Mouse (Mus musculus) embryonic facial prominence, embryonic 15.5 days (tissue): ENCODE data around the gene Tufm. TPM values are rescaled to one million over a fixed set of nuclear protein-coding genes. Genes with fewer than 3 reads are reported as not detected.

Source experiments
- ATAC-seq: fragments of 200-750 bp; cut with Nextera tagmentation; 2 replicates; pipeline ENCODE4 v1.8.0; 2017; ENCODE audit warnings: low read depth, moderate TSS enrichment; ENCODE audit not compliant: insufficient number of reproducible peaks, low FRiP score, low TSS enrichment
- H3K27ac ChIP-seq: fragments of 300-500 bp; sonication (generic); replicated peaks from 2 replicates; pipeline ENCODE4 v1.5.1; 2015; ENCODE audit warnings: mild to moderate bottlenecking, inconsistent platforms
- H3K27me3 ChIP-seq: fragments of 300-500 bp; sonication (generic); 2 replicates; pipeline ENCODE4 v1.6.1; 2015; ENCODE audit warnings: inconsistent platforms
- H3K36me3 ChIP-seq: fragments of 300-500 bp; sonication (generic); 2 replicates; pipeline ENCODE4 v1.6.1; 2015; ENCODE audit warnings: mild to moderate bottlenecking, inconsistent platforms
- H3K4me1 ChIP-seq: fragments of 300-500 bp; sonication (generic); 2 replicates; pipeline ENCODE4 v1.6.1; 2015; ENCODE audit warnings: inconsistent platforms
- H3K4me2 ChIP-seq: fragments of 300-500 bp; sonication (generic); replicated peaks from 2 replicates; pipeline ENCODE4 v1.6.1; 2015; ENCODE audit warnings: mild to moderate bottlenecking, inconsistent platforms
- H3K4me3 ChIP-seq: fragments of 300-500 bp; sonication (generic); replicated peaks from 2 replicates; pipeline ENCODE4 v1.5.1; 2015; ENCODE audit warnings: mild to moderate bottlenecking, inconsistent platforms
- H3K9ac ChIP-seq: fragments of 300-500 bp; sonication (generic); 2 replicates; pipeline ENCODE4 v1.6.1; 2015; ENCODE audit warnings: inconsistent platforms
- H3K9me3 ChIP-seq: fragments of 300-500 bp; sonication (generic); replicated peaks from 2 replicates; pipeline ENCODE4 v1.6.1; 2016; ENCODE audit warnings: inconsistent platforms
- WGBS: fragments of 180-500 bp; shearing (Covaris S2); methylation state at CpG from one replicate; pipeline ENCODE4 v1.1.7; 2015; 5-methylcytosine and 5-hydroxymethylcytosine counted together
- polyA plus RNA-seq: library from polyadenylated mRNA; unstranded; fragments of >200 nt; fragmentation: Nextera tagmentation; extraction: Ambion mirVana; gene quantifications from 2 replicates; pipeline ENCODE4 v1.2.1, GENCODE M21; 2015

Tufm gene
- polyA plus RNA-seq, 1 experiment from 2014 or later, result 129 TPM

DNA sequence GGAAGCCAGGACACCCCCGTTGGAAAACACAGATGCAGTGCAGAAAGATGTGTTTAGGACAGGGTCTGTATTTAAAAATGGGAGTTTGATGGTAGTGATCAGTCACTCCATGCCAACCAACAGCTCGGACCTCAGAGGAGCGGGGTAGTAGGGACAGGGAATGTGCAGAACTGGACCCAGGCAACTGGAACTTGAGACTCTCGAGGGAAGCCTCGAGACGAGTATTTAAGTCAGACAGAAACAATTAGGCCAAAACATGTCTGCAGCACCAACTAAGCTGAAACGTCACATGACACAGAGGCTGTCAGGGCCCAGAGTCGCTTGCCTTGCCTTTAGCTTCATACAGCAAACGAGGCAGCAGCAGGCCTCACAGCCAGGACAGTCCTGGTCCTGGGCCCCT is 21.0 kb upstream of the Tufm start:
- Histone ChIP-seq H3K9me3 (no peaks in the 10 kb centered on the region), H3K27ac (peak overlapping the region; percentile 52; the same call in 1 of the 2 replicates), H3K4me3 (no peak overlapping the region), H3K4me1 (peaks cover 15% of the 10 kb centered on the region), H3K36me3 (peaks cover 47% of the 10 kb centered on the region), H3K4me2 (no peak overlapping the region), H3K9ac (no peak overlapping the region), H3K27me3 (no peaks in the 10 kb centered on the region)
- WGBS, result 53% methylated on average over 9 of the region's 9 CpGs
- ATAC-seq, result no peak

DNA sequence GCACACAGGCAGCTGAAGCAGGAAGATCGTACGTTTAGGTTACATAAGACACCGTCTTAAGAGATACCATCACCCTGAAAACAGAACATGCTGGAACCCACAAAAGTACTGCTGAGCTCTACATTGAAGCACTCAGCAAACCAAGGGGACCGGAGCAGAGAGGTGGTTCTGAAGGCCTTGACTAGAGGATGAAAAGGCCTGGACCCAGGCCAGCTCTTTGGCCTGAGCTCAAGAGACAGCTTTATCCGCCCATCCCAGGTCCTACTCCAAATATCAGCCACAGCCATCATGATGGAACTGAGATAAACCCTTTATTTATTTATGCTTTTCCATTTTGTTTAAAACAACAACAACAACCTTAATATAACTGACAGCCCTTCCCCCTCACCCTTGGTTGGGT is 20.5 kb upstream of the Tufm start:
- H3K4me3 ChIP-seq, result no peak overlapping the region
- peak overlapping the region; percentile 52; the same call in 1 of the 2 replicates for H3K27ac ChIP-seq
- H3K27me3 ChIP-seq, result no peaks in the 10 kb centered on the region
- 87% methylated on average over 5 of the region's 5 CpGs for WGBS
- H3K4me2 ChIP-seq, result no peak overlapping the region
- no peak overlapping the region for H3K9ac ChIP-seq
- H3K4me1 ChIP-seq, result peaks cover 15% of the 10 kb centered on the region
- no peak for ATAC-seq
- no peaks in the 10 kb centered on the region for H3K9me3 ChIP-seq
- peaks cover 53% of the 10 kb centered on the region for H3K36me3 ChIP-seq

DNA sequence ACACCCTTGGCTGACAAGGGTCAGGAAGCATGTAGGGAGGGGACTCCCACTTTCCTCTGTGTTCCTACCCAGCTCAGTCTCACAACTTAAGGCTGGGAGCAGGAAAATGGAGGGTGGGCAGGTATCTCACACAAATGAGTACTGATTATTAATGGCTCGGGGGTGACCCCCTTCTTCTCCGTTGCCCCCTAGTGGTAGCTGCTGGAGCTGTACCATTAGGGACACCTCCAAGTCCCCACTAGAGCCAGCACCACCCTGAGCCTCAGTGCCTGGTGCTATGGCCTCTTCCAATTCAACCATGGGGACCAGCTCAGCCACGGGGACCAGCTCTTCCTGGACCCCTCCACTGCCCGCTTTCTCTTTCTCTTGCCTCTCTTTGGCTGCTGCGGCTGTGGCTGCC is 19.9 kb upstream of the Tufm start:
- Histone ChIP-seq H3K27me3 (no peaks in the 10 kb centered on the region), H3K9ac (no peak overlapping the region), H3K9me3 (no peaks in the 10 kb centered on the region), H3K27ac (no peak overlapping the region), H3K4me3 (no peak overlapping the region), H3K4me1 (peaks cover 19% of the 10 kb centered on the region), H3K36me3 (peaks cover 59% of the 10 kb centered on the region), H3K4me2 (no peak overlapping the region)
- ATAC-seq, result no peak
- WGBS, result 65% methylated on average over 5 of the region's 5 CpGs

DNA sequence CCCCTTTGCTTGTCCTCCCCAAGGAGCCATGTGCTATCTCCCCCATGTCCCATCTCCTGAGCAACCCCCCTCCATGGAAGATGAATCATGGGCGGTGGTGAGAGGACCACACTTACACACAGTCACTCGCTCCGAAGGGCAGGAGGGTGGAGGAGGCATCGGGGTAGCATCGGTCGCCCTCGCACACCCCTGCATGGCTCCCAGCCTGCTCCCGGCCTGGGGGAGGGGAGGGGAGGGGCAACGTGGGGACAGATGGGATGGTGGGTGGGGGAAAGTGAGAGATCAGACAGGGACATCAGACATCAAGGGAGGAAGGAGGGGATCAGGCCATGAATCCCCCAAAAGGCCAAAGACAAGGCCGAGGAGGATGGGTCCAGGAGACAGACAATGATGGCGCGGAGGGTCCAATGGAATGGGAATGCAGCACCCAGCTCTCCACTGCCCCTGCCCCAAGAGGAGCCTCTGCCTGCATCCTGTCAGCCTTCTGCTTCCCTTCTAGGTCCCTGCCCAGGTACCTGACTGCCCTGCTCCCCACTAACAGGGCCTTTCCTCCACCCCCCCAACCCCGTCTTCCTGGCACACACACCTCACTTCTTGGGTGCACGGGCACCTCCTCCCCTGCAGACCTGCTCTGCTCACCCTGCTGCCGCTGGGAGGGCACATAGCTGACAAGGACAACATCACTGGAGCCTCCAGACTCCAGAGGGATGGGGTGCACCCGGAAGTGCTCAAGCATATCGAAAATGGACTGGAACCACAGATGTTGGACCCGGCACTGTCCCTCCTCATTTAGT is 19.1 kb upstream of the Tufm start:
- Histone ChIP-seq H3K36me3 (peaks cover 64% of the 10 kb centered on the region), H3K9me3 (no peaks in the 10 kb centered on the region), H3K27ac (no peak overlapping the region), H3K27me3 (no peaks in the 10 kb centered on the region), H3K4me1 (peaks cover 26% of the 10 kb centered on the region), H3K4me3 (no peak overlapping the region), H3K4me2 (no peak overlapping the region), H3K9ac (no peak overlapping the region)
- 88% methylated on average over 18 of the region's 18 CpGs for WGBS
- ATAC-seq, result no peak

DNA sequence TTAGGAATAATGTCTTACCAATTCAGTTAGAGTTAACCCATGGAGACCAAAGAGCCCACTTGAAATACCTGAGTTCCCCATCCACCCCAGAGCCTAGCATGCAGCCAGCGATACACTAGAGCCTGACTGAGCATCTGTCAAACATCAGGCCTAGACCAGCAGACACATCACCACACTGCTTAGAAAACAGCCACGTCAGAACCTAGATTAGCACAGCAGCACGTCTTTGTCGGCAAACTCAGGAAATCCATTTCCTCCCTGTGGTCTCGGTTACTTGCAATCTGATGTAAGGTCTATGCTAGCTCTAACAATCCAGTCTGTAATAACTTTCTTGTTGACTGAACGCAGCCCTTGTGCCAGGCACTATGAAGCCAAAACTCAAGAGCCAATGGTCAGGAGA is 17.1 kb upstream of the Tufm start:
- H3K4me1 ChIP-seq, result peaks cover 34% of the 10 kb centered on the region
- H3K4me2 ChIP-seq, result no peak overlapping the region
- H3K36me3 ChIP-seq, result peaks cover 64% of the 10 kb centered on the region
- ATAC-seq, result no peak
- 66% methylated on average over 6 of the region's 6 CpGs for WGBS
- no peak overlapping the region for H3K9ac ChIP-seq
- no peaks in the 10 kb centered on the region for H3K27me3 ChIP-seq
- no peak overlapping the region for H3K27ac ChIP-seq
- no peak overlapping the region for H3K4me3 ChIP-seq
- H3K9me3 ChIP-seq, result no peaks in the 10 kb centered on the region

DNA sequence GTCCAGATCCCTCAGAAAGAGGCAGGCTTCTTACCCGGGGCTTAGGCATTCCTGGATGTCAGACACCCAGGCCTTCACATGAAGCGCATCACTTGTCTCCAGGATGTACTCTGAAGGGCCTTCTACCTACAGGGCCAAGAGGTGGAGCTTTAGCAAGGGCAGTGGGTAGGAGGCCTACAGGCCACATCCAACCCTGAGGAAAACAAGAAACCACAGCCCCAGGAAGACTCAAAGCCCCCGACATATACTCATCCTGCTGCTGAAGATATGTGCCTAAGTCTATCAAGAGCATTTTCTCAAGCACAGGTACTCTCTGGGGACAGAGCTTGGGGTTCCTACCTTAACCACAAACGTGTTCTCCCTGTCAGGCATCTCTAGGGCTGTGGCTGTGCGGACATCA is 15.8 kb upstream of the Tufm start:
- Histone ChIP-seq H3K27ac (no peak overlapping the region), H3K27me3 (no peaks in the 10 kb centered on the region), H3K4me3 (no peak overlapping the region), H3K9ac (no peak overlapping the region), H3K9me3 (no peaks in the 10 kb centered on the region), H3K4me2 (no peak overlapping the region), H3K4me1 (peaks cover 32% of the 10 kb centered on the region), H3K36me3 (peaks cover 64% of the 10 kb centered on the region)
- ATAC-seq, result no peak
- 93% methylated on average over 5 of the region's 5 CpGs for WGBS

DNA sequence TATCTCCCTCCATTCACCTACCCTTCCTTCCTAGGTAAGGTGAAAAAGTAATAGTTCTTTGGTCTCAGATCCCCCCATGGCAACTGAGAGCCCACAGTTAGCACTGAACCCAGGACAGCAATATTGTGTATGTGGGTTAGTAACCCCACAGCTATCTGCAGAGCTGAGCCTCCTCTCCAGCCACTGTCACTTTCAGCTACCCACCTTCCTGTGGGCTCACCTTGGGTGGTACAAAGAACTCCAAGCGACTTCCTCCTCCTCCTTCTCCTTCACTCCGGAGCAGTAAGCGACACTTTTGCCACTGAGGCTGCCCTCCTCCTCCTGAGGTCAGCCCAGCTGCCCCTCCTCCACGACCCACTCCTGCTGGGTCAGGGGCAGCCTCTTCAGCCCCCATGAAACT is 15.3 kb upstream of the Tufm start:
- Histone ChIP-seq H3K4me1 (peaks cover 29% of the 10 kb centered on the region), H3K36me3 (peaks cover 59% of the 10 kb centered on the region), H3K27ac (no peak overlapping the region), H3K4me3 (no peak overlapping the region), H3K9me3 (no peaks in the 10 kb centered on the region), H3K4me2 (no peak overlapping the region), H3K27me3 (no peaks in the 10 kb centered on the region), H3K9ac (no peak overlapping the region)
- no peak for ATAC-seq
- 82% methylated on average over 4 of the region's 4 CpGs for WGBS

DNA sequence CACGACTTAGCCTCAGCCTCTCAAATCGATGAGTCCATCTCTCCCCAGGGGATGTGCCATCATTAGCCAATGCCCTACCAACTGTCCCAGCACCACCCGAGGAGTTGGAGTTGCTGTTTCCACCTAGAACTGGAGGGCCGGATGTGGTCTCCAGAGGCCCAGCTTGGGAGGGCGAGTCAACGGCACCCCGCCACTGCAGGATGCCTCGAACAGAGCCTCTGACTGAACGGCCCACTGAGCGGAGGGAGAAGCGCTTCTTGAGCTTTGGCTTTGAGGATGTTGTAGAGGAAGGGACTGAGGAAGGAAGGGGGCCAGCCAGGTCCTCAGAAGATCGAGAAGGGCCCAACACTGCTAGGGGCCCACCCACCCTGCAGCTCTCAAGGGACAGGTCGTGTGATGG is 14.9 kb upstream of the Tufm start:
- peaks cover 28% of the 10 kb centered on the region for H3K4me1 ChIP-seq
- H3K4me3 ChIP-seq, result no peak overlapping the region
- no peak overlapping the region for H3K9ac ChIP-seq
- 84% methylated on average over 13 of the region's 13 CpGs for WGBS
- no peak for ATAC-seq
- H3K9me3 ChIP-seq, result no peaks in the 10 kb centered on the region
- H3K36me3 ChIP-seq, result peaks cover 54% of the 10 kb centered on the region
- no peak overlapping the region for H3K27ac ChIP-seq
- H3K4me2 ChIP-seq, result no peak overlapping the region
- H3K27me3 ChIP-seq, result no peaks in the 10 kb centered on the region

DNA sequence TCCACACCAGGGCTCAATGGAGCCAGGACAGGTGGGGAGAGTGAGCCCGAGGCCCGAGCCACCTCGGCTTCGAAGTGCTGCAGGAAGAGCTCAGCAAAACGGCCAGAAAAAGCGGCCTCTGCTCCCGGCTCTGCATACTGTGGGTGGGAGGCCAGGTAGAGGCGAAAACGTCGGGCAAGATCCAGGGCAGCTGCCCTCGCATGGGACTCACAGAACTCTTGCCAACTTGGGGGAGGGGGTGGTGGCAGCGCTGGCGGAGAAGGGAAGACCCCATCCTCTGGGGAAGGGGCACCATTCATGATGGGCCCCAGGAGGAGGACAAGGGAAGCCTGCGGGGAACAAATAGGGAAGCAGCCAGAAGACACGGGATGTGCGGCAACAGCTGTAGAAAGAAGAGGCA is 14.4 kb upstream of the Tufm start:
- peaks cover 50% of the 10 kb centered on the region for H3K36me3 ChIP-seq
- no peaks in the 10 kb centered on the region for H3K9me3 ChIP-seq

DNA sequence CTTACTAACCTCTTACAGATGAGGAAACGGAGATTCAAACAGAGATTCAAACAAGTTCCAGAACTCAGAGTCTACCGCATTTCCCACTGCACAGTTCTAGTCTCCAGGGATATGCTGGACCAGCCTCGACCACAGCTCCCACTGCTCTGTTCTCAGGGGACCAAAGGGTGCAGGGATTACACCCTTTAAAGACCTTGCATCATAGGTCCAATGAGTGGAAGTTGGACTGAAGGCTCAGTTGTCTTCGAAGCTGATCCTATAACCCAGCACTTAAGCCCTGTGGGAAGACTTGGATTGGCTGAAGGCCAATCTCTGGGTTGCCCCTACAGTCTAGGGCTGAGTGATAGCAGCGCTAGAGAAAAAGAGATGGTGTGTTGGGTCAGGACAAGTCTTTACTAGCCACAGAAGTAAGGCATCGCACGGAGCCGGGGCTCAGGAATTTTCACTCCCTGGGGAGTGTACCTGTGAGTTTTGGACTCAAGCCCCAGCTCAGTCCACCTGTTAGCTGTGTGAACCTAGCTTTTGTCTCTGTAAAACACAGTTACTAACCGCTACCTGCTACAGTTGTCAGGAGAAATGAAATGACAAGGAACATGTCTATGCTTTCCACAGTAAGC is 13.6 kb upstream of the Tufm start:
- Histone ChIP-seq H3K9ac (no peak overlapping the region; the same call in 1 of the 2 replicates), H3K36me3 (peaks cover 41% of the 10 kb centered on the region), H3K9me3 (no peaks in the 10 kb centered on the region), H3K4me2 (peak overlapping the region; percentile 71), H3K27ac (no peak overlapping the region), H3K4me3 (peak overlapping the region; percentile 89), H3K4me1 (peaks cover 28% of the 10 kb centered on the region), H3K27me3 (no peaks in the 10 kb centered on the region)
- ATAC-seq, result no peak
- 64% methylated on average over 9 of the region's 9 CpGs for WGBS

More for the DNA sequence above, 14.4 kb upstream of the Tufm start:
- no peak for ATAC-seq
- Histone ChIP-seq H3K27me3 (no peaks in the 10 kb centered on the region), H3K4me2 (no peak overlapping the region), H3K9ac (no peak overlapping the region), H3K27ac (no peak overlapping the region), H3K4me3 (no peak overlapping the region), H3K4me1 (peaks cover 28% of the 10 kb centered on the region)
- WGBS, result 92% methylated on average over 16 of the region's 16 CpGs

DNA sequence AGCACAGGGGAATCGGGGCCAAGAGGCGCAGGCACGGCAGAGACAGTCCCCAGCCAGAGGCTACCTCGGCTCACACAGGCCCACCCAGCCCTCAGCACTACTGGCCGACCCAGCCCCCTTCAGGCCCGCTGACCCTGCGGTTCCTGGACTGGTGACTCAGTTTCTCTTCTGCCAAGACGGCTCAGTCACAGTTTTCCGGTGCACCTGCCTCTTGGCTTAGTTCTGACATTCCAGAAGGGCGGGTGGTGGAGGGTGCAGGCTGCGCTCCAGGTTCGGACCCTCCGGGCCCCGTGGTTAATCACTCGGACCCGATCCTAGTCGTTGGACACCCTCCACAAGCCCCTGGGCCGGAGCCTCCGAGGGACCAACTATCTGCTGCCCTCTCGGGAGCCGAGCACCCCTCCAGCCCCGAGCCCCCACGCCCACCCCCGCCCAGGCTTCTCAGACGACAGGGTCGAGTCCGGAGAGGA is 12.6 kb upstream of the Tufm start:
- peak overlapping the region; percentile 95 for H3K27ac ChIP-seq
- under 1% methylated on average over 27 of the region's 27 CpGs for WGBS
- ATAC-seq, result 0 out of 2 replicates have a peak, but pooled peaks have one; percentile 29

More for the DNA sequence above, 12.6 kb upstream of the Tufm start:
- peaks cover 28% of the 10 kb centered on the region for H3K4me1 ChIP-seq
- peak overlapping the region; percentile 98 for H3K9ac ChIP-seq
- H3K4me3 ChIP-seq, result peak overlapping the region; percentile 89
- H3K4me2 ChIP-seq, result peak overlapping the region; percentile 71
- H3K9me3 ChIP-seq, result no peaks in the 10 kb centered on the region
- H3K27me3 ChIP-seq, result no peaks in the 10 kb centered on the region
- peaks cover 32% of the 10 kb centered on the region for H3K36me3 ChIP-seq
